Mouse (Mus musculus) cerebellum, adult 18-20 months (tissue): ENCODE measurements around the gene Rad51b.
A peak's percentile ranks its signal among the peaks of the same experiment; 100 is the strongest.

Source experiments
- DNase-seq, 2 experiments: peaks; one replicate each; pipeline ENCODE4 v3.0.0; 2021

The Rad51b gene

DNA sequence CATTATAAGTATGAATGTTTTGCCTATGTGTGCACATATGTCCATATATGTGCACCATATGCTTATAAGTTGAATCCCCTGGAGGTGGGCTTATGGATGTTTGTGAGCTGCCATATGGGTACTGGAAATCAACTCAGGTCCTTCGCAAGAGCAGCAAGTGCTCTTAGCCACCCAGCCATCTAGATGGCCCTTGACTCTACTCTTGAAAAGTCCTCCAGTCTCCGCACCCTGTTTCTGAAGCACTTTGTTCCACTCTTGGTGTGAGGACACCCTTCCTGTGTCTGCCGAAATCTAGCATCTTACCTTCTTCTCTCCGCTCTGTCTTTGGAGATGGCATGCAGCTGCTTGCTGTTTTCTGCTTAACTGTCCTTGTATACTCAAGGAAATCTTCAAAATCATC lies 291.7 kb downstream of the Rad51b start:
- no peak for DNase-seq

- no peak for DNase-seq
These were observed 295.1 kb downstream of the Rad51b start for GRCm38 (mm10) chr12:79592206-79592605.

GRCm38 (mm10) chr12:79596842-79597241 lies 299.8 kb downstream of the Rad51b start:
- no peak for DNase-seq

GRCm38 (mm10) chr12:79597351-79597750 lies 300.3 kb downstream of the Rad51b start:
- no peak for DNase-seq

DNA sequence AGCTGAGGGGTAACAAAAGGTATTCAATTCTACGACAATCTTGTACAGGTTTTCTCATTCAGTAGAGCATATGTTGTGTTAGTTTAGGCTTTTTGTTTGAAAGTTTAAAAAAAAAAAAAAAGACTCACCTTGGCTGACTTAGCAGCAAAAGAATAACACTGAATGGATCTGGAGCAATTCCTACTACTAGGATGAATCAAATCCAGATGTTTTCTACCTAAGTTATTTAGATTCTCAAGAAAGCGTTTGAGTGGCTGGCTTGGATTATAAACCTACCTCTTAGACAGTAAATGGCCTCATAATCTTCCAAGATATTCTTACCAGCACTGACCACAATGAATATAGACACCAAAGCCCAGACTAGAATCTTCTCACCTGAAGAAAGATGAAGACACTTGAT lies 300.7 kb downstream of the Rad51b start:
- no peak for DNase-seq

- DNase-seq = no peak
These were observed 301.4 kb downstream of the Rad51b start for GRCm38 (mm10) chr12:79598496-79598895.

- no peak for DNase-seq
These were observed 301.8 kb downstream of the Rad51b start for GRCm38 (mm10) chr12:79598901-79599300.

DNA sequence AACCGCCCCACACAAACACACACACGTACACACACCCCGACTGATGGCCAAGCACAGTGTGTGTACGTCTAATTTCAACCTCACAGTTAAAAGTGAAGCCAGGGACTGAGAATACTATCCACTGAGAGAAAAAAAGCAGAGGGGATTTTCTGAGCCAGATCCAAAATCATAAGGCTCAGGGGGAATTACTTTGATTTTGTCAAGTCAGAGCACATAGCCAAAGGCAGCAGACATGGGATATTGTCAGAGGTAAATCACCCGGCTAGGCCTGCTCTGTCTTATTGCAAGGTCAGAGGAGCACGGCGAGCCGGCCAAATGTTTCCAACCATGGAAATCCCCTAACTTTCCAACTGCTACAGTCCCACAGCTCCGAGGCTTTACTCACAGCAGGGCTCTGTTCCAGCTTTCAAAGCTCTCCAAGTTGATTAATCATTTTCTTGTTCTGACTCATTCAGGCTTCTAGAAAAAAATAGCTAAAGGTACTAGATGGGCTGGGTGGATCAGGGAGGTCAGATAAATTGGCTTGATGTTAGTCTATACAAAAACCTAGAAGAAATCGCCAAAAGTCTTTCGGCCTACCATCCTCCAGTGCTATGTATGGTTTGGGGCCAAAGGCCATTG lies 303.2 kb downstream of the Rad51b start:
- DNase-seq = peak in 1 of 2 experiments; percentile 6

DNA sequence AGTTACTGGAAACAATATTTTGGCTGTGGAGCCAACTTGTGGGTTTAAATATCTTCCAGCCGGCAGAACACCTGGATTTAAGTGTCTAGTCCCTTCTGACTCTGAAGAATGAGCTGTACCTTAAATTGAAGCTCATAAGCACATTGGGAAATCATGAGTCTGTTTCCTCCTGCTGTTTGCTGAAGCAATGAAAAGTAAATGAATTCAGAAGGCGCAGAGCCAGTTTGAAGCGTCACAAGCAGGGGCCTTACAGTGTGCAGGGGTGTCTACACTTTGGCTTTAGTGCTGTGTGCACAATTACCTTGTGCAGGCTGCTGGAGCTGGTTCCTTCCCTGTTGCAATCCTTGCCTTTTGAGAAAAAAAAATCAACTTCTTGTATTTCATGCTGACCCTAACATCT lies 305.6 kb downstream of the Rad51b start:
- no peak for DNase-seq

GRCm38 (mm10) chr12:79604850-79605249 lies 307.8 kb downstream of the Rad51b start:
- no peak for DNase-seq

- no peak for DNase-seq
These were observed 309.1 kb downstream of the Rad51b start for GRCm38 (mm10) chr12:79606197-79606631.

DNA sequence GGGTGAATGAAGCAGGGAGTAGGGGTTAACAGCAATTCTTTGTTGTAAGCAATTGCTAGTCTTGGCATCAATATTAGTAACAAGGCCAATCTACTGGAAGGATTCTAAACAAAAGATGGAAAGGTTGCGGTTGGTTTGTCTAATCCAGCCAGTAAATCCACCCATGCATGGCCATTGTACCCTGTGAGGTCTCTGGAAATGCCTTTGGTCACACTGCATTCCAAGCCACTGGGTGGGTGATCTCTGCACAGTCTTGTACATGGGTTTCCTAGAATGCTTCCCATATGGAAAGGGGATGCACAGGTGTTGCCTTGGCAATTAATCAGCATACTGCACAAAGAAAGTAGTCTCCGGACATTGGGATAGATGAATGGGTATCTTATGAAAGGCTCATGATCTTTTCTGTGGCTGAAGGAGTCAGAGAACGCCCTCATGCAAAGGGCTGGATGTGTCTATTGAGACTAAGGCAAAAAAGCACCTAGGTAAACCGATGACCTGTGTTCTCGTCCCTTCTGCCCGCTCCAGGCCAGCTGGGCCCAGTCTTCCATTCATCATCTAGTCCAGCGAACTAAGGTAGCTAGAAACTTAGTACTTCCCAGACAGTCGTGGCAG lies 312.4 kb downstream of the Rad51b start:
- no peak for DNase-seq

DNA sequence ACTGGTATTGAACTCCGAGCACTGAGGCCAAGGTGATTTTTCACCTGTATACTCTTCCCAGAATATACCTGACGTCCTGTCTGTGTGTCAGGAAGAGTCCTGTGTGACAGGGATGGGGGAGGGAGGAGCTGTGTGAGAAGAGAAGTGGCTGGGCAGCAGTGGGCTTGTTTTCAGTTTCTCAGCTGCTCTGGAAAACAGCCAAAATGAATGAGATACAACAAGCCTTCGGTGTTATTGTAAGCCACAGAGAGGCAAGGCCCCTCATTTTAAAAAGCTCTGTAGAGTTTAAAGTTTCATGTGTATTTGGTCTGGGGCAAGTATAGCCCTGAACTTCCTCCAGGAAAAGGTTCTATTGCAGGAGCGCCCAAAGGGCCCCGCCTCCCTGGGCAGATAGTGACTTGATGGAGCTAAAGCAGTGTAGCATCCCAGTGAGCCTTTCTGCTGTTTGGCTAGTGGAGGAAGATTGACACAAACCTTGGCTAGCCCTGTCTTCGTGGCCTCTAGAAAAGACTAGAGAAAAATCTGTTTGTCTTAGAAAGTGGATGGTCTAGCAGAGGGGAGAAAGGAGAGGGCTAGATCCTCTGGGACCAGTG lies 313.5 kb downstream of the Rad51b start:
- no peak for DNase-seq

DNA sequence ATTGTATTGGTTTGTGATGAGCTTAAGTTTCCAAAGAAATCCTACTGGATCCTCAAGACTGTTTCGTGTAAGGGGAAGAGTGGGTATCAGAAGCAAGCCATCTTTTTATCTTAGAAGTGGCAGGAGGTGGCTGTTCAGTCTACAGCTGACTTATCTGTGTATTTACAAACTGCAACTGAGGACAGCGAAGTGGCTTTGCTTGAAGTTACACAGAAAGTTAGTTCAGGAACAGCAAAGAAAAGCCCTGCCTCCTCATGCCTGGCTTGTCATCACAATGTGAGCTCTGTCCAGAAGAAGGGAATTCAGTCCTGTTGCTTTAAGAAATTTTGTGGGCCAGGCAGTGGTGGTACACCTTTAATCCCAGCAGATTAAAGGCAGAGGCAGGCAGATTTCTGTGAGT lies 314.6 kb downstream of the Rad51b start:
- DNase-seq = no peak

- DNase-seq = peak; percentile 90 to 91
These were observed 315.4 kb downstream of the Rad51b start for GRCm38 (mm10) chr12:79612334-79613060.

GRCm38 (mm10) chr12:79613061-79613788 lies 316.1 kb downstream of the Rad51b start:
- DNase-seq = peak; percentile 38 to 54

DNA sequence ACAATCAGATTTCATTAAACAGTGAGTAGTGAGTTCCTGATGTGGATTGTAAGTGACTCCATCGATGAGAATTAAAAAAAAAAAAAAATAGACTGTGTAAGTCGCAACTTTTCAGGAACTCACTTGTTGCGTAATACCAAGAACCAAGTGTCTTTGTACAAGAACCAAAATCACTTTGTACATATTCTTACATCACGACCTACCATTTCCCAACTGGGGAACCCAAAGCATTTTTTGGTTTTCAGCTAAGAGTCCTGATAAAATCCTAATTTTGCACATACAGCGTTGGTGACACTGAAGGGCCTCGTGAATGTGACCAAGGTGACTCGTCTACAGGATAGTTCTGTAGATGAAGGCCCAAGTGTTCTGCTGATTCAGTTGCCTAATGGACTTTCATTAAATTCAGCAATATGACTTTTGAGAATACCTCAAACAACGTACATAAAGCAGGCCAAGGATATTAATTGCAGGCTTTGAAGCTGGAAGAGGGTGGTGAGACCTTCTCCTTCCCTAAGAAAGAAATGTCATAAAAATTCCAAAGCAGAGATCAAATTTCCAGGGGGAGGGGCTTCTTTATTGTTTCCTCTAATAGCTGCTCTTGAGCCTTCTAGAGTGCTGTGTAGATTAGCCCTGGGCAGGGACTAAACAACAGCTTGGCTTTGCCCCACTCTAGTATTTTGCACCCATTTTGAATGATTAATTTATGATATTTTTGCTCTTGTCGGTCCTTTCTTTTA lies 316.9 kb downstream of the Rad51b start:
- DNase-seq = no peak

DNA sequence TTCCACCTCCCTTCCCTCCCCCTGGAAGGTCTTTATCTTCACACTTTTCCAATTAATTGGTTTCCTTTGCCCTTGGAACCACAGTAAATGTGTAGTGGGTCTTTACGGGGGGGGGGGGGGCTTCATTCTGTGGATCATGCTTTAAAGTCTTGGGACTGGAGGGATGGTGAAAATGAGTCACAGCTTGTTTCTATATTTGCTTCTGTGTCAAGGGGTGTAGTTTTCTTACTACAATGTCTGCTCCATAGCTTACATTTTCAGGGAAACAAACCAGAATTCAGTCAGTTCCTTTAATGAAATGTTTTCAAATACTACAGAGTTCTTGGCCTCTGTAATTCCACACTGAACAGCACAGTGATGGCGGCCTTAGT lies 317.5 kb downstream of the Rad51b start:
- no peak for DNase-seq

GRCm38 (mm10) chr12:79615717-79616316 lies 318.7 kb downstream of the Rad51b start:
- no peak for DNase-seq

DNA sequence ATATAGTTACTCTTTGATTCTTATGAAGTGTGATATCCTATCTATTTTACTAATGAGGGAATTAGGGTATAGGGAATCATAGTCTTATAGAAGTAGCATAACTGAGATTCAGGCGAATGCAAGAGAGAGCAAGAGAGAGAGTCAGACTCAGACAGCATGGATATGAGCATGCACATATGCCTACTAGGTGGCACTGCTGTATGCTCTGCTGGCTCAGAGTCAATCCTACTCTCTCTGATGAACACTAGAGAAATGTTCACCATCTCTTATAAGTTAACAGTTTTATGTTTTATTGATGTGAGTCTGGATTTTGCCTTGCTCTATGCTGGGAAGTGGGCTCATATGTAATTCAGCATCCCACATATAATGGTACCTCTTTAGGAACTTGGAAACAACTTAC lies 321.9 kb downstream of the Rad51b start:
- no peak for DNase-seq

- DNase-seq = no peak
These were observed 323.6 kb downstream of the Rad51b start for GRCm38 (mm10) chr12:79620693-79621092.

GRCm38 (mm10) chr12:79623308-79623707 lies 326.2 kb downstream of the Rad51b start:
- no peak for DNase-seq
